ENCODE assay signal across 17 mouse cellular contexts in genomic region chr8:13194818-13195217, GRCm38 (mm10). TPM values are rescaled to one million over a fixed set of nuclear protein-coding genes. Genes with fewer than 3 reads are reported as not detected.
DNase-seq lines count a peak whose midpoint lies in the region; ATAC-seq and TF ChIP-seq lines count a peak whose summit lies in the region.
"Had no signal": no experiment of that assay in that cellular context is flagged by ENCODE, and none has a peak within 500 bp of the region (broad histone marks: within the 10 kb centered on the region; RNA-seq: fewer than 3 reads in every experiment).

No protein-coding gene starts in this region.

- no peak for ATAC-seq in embryonic facial prominence, embryonic 15.5 days (ENCODE audit: insufficient number of reproducible peaks, low FRiP score, low TSS enrichment, low read depth)
- peak; percentile 67; the same call in 1 of the 2 replicates for ATAC-seq in hindbrain, postnatal 0 days
- ATAC-seq in liver, postnatal 0 days: no peak
- ATAC-seq: liver, embryonic 12.5 days; Patski had no signal

- H3K27me3 ChIP-seq in kidney, adult 2 months (replicated peaks; ENCODE audit: control insufficient read depth, insufficient read depth, low read length): no peaks in the 10 kb centered on the region
- H3K27me3 ChIP-seq in embryonic facial prominence, embryonic 15.5 days: no peaks in the 10 kb centered on the region
- no peaks in the 10 kb centered on the region for H3K27me3 ChIP-seq in hindbrain, postnatal 0 days (ENCODE audit: insufficient read depth, low read length)
- peaks cover 5% of the 10 kb centered on the region; the same call in 1 of the 2 replicates for H3K27me3 ChIP-seq in liver, postnatal 0 days (ENCODE audit: insufficient read depth, low read length)
- H3K27me3 ChIP-seq: Patski had no signal

- H3K9me3 ChIP-seq in embryonic facial prominence, embryonic 15.5 days (replicated peaks): no peaks in the 10 kb centered on the region
- no peaks in the 10 kb centered on the region for H3K9me3 ChIP-seq in hindbrain, postnatal 0 days (ENCODE audit: low read length)
- no peaks in the 10 kb centered on the region for H3K9me3 ChIP-seq in liver, postnatal 0 days (ENCODE audit: low read length)
- H3K9me3 ChIP-seq: heart, embryonic 15.5 days; liver, embryonic 12.5 days; stomach, embryonic 15.5 days had no signal

- no peaks in the 10 kb centered on the region for H3K36me3 ChIP-seq in kidney, adult 2 months (ENCODE audit: control insufficient read depth, insufficient read depth, low read length)
- H3K36me3 ChIP-seq in embryonic facial prominence, embryonic 15.5 days: no peaks in the 10 kb centered on the region
- no peaks in the 10 kb centered on the region for H3K36me3 ChIP-seq in hindbrain, postnatal 0 days (ENCODE audit: insufficient read depth, low read length)
- H3K36me3 ChIP-seq in liver, postnatal 0 days (replicated peaks; ENCODE audit: insufficient read depth, low read length): no peaks in the 10 kb centered on the region
- H3K36me3 ChIP-seq: heart, embryonic 15.5 days; stomach, embryonic 15.5 days had no signal

- H3K27ac ChIP-seq in kidney, adult 2 months (ENCODE audit: insufficient read depth, low read depth, low read length): no peak overlapping the region
- peak overlapping the region; percentile 72; the same call in 1 of the 2 replicates for H3K27ac ChIP-seq in embryonic facial prominence, embryonic 15.5 days (replicated peaks)
- H3K27ac ChIP-seq in hindbrain, postnatal 0 days: peak overlapping the region; percentile 70; the same call in 1 of the 2 replicates
- H3K27ac ChIP-seq in liver, postnatal 0 days (ENCODE audit: low read depth): no peak overlapping the region
- H3K27ac ChIP-seq: heart, embryonic 15.5 days; left cerebral cortex, adult 2 months; liver, embryonic 12.5 days; stomach, embryonic 15.5 days had no signal

- no peak overlapping the region for H3K9ac ChIP-seq in embryonic facial prominence, embryonic 15.5 days
- peak overlapping the region; percentile 37; the same call in 1 of the 2 replicates for H3K9ac ChIP-seq in hindbrain, postnatal 0 days (replicated peaks; ENCODE audit: low read length)
- H3K9ac ChIP-seq in liver, postnatal 0 days (replicated peaks): no peak overlapping the region
- H3K9ac ChIP-seq: heart, embryonic 15.5 days; liver, embryonic 12.5 days; stomach, embryonic 15.5 days had no signal

- no peak for TF ChIP-seq EP300 in liver, postnatal 0 days (IDR thresholded peaks at IDR 0.05; ENCODE audit: low read depth)

- no peak for TF ChIP-seq POLR2A in kidney, adult 2 months (IDR thresholded peaks at IDR 0.05; ENCODE audit: low read depth, low read length)

- TF ChIP-seq CTCF in kidney, adult 2 months (conservative IDR thresholded peaks at IDR 0.05; ENCODE audit: insufficient read depth, insufficient read length, low read depth, low read length): no peak
- TF ChIP-seq CTCF in hindbrain, postnatal 0 days (IDR thresholded peaks at IDR 0.05; ENCODE audit: low read depth): no peak
- TF ChIP-seq CTCF in liver, postnatal 0 days (IDR thresholded peaks at IDR 0.05; ENCODE audit: low read depth): no peak

- H3K4me2 ChIP-seq in embryonic facial prominence, embryonic 15.5 days (replicated peaks): no peak overlapping the region
- H3K4me2 ChIP-seq in hindbrain, postnatal 0 days (ENCODE audit: low read depth, low read length): no peak overlapping the region
- no peak overlapping the region for H3K4me2 ChIP-seq in liver, postnatal 0 days (ENCODE audit: low read depth, low read length)
- H3K4me2 ChIP-seq: heart, embryonic 15.5 days; liver, embryonic 12.5 days; stomach, embryonic 15.5 days had no signal

- 64% methylated on average over 10 of the region's 10 CpGs for WGBS in kidney, adult 2 months
- WGBS in embryonic facial prominence, embryonic 15.5 days: 24% methylated on average over 10 of the region's 10 CpGs
- WGBS in hindbrain, postnatal 0 days: 31% methylated on average over 10 of the region's 10 CpGs
- 62% methylated on average over 10 of the region's 10 CpGs for WGBS in liver, postnatal 0 days (ENCODE audit: insufficient replicate concordance)

- peak; percentile 32 for DNase-seq in kidney, adult 2 months
- no peak for DNase-seq in kidney, postnatal 10 days
- peak; percentile 20 for DNase-seq in hindbrain, postnatal 0 days (ENCODE audit: low spot score)
- DNase-seq in left cerebral cortex, adult 18-20 months (ENCODE audit: low spot score in 2 of 2): no peak
- DNase-seq in cerebellum, adult 9-11 months: no peak
- no peak for DNase-seq in liver, postnatal 0 days
- DNase-seq: adrenal gland, postnatal 10 days; kidney, postnatal 14 days; lung, postnatal 36 days; thymus, postnatal 14 days had no signal

- no peak overlapping the region for H3K4me3 ChIP-seq in kidney, adult 2 months (ENCODE audit: insufficient read depth, low read depth, low read length)
- H3K4me3 ChIP-seq in embryonic facial prominence, embryonic 15.5 days (replicated peaks): no peak overlapping the region
- H3K4me3 ChIP-seq in hindbrain, postnatal 0 days (ENCODE audit: low read length): no peak overlapping the region
- H3K4me3 ChIP-seq in liver, postnatal 0 days (ENCODE audit: low read depth, low read length): no peak overlapping the region
- H3K4me3 ChIP-seq: heart, embryonic 15.5 days; left cerebral cortex, adult 2 months; liver, embryonic 12.5 days; stomach, embryonic 15.5 days had no signal

- peaks cover 5% of the 10 kb centered on the region; the same call in 1 of the 2 replicates for H3K4me1 ChIP-seq in kidney, adult 2 months (ENCODE audit: control insufficient read depth, insufficient read depth, low read length)
- H3K4me1 ChIP-seq in embryonic facial prominence, embryonic 15.5 days: peaks cover 10% of the 10 kb centered on the region
- H3K4me1 ChIP-seq in hindbrain, postnatal 0 days (ENCODE audit: insufficient read depth, low read length): peaks cover 3% of the 10 kb centered on the region; the same call in 1 of the 2 replicates
- H3K4me1 ChIP-seq in liver, postnatal 0 days (ENCODE audit: insufficient read depth): peaks cover 9% of the 10 kb centered on the region
- H3K4me1 ChIP-seq: stomach, embryonic 15.5 days had no signal

RNA-seq across cellular contexts. Expression of gene Grtp1, which starts 5.6 kb away (rescaled TPM):
- 66.4 and 71.2 TPM in 2 replicates for polyA plus RNA-seq in kidney, adult 2 months (2012; rRNA removed)
- polyA plus RNA-seq in embryonic facial prominence, embryonic 15.5 days (2015; fragmentation: Nextera tagmentation; extraction: Ambion mirVana): 15.4 and 16.1 TPM in 2 replicates
- total RNA-seq in hindbrain, postnatal 0 days (2014; rRNA removed): 12.8 and 14.8 TPM in 2 replicates
- polyA plus RNA-seq in hindbrain, postnatal 0 days (2015; fragmentation: Nextera tagmentation; extraction: Ambion mirVana): 17.1 and 18.1 TPM in 2 replicates
- 1 to 10 TPM; 5.1 to 5.2 TPM for total RNA-seq in left cerebral cortex, adult 18-20 months (2021)
- 10.6 and 12.1 TPM in 2 replicates for polyA plus RNA-seq in liver, postnatal 0 days (2015; fragmentation: Nextera tagmentation; extraction: Ambion mirVana)
- total RNA-seq: granulocyte monocyte progenitor cell, adult 5-6 weeks had no signal

RNA-seq across cellular contexts. Expression of gene Lamp1, which starts 35.9 kb away (rescaled TPM):
- 1,404 and 1,744 TPM in 2 replicates for polyA plus RNA-seq in kidney, adult 2 months (2012; rRNA removed)
- polyA plus RNA-seq in embryonic facial prominence, embryonic 15.5 days (2015; fragmentation: Nextera tagmentation; extraction: Ambion mirVana): 334 and 345 TPM in 2 replicates
- 317 and 341 TPM in 2 replicates for total RNA-seq in hindbrain, postnatal 0 days (2014; rRNA removed)
- 400 and 402 TPM in 2 replicates for polyA plus RNA-seq in hindbrain, postnatal 0 days (2015; fragmentation: Nextera tagmentation; extraction: Ambion mirVana)
- 100 to 1,000 TPM; 269 to 280 TPM for total RNA-seq in left cerebral cortex, adult 18-20 months (2021)
- 199 and 206 TPM in 2 replicates for polyA plus RNA-seq in liver, postnatal 0 days (2015; fragmentation: Nextera tagmentation; extraction: Ambion mirVana)

RNA-seq across cellular contexts. Expression of gene Adprhl1, which starts 59.1 kb away (rescaled TPM):
- 0.18 and 0.99 TPM in 2 replicates for polyA plus RNA-seq in kidney, adult 2 months (2012; rRNA removed)
- polyA plus RNA-seq in embryonic facial prominence, embryonic 15.5 days (2015; fragmentation: Nextera tagmentation; extraction: Ambion mirVana): 4.4 and 6.1 TPM in 2 replicates
- 2.3 TPM in 1 of 2 replicates, not detected in the other for total RNA-seq in hindbrain, postnatal 0 days (2014; rRNA removed)
- 0.14 and 0.50 TPM in 2 replicates for polyA plus RNA-seq in hindbrain, postnatal 0 days (2015; fragmentation: Nextera tagmentation; extraction: Ambion mirVana)
- 1 to 10 TPM; 1.0 to 1.6 TPM for total RNA-seq in left cerebral cortex, adult 18-20 months (2021)
- polyA plus RNA-seq in liver, postnatal 0 days (2015; fragmentation: Nextera tagmentation; extraction: Ambion mirVana): 0.45 TPM in 1 of 2 replicates, not detected in the other
- total RNA-seq: granulocyte monocyte progenitor cell, adult 5-6 weeks had no signal
- polyA plus RNA-seq: liver, embryonic 12.5 days had no signal

Comparison
In these comparisons a context has a peak if more than half of its experiments do, and no peak if none do; other contexts are left out.
1. DNase-seq: peak in kidney, adult 2 months (single experiment) and hindbrain, postnatal 0 days (single experiment); none in kidney, postnatal 10 days (single experiment), left cerebral cortex, adult 18-20 months (0 of 2), cerebellum, adult 9-11 months (single experiment) and liver, postnatal 0 days (single experiment).
2. H3K27ac ChIP-seq: peak in embryonic facial prominence, embryonic 15.5 days (single experiment) and hindbrain, postnatal 0 days (single experiment); none in kidney, adult 2 months (single experiment) and liver, postnatal 0 days (single experiment).